Mouse (Mus musculus): ENCODE results near the gene Atp6v1d.

DNA sequence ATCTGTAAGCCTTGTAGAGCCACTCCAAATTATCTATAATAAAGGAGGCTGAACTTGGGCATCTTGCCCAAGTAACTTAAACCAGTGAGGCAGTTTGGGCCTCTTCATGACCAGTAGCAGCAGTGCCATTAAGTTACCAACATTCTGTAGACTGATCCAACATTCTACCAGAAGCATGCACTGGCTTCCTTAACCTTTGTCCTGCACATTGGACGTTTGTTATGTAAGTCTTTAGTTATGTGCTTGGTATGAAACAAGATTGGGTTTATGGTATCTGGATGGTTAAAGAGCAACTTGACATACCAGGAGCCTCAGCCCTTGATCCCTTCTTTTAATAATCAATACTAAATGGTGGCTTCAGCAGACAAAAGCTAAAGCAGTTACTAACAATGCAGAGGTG, 28.6 kb upstream of the Atp6v1d start:
- no peak for TF ChIP-seq CTCF (conservative IDR thresholded peaks at IDR 0.05 in 1 of 2, IDR thresholded peaks at IDR 0.05 in 1 of 2; ENCODE audit: low read depth in 2 of 2, low read length in 2 of 2)
- no peak for TF ChIP-seq POLR2A (IDR thresholded peaks at IDR 0.05; ENCODE audit: low read depth, low read length)
- TF ChIP-seq CHD2 (IDR thresholded peaks at IDR 0.05; ENCODE audit: low read length), result no peak
- TF ChIP-seq MAX (IDR thresholded peaks at IDR 0.05; ENCODE audit: low read length), result no peak
- no peak for TF ChIP-seq ELF1 (IDR thresholded peaks at IDR 0.05; ENCODE audit: low read depth, low read length)
- no peak for TF ChIP-seq EP300 (IDR thresholded peaks at IDR 0.05; ENCODE audit: low read length)
- no peak for TF ChIP-seq MEF2A (IDR thresholded peaks at IDR 0.05; ENCODE audit: borderline replicate concordance, low read depth, low read length)
- TF ChIP-seq ZKSCAN1 (IDR thresholded peaks at IDR 0.05; ENCODE audit: borderline replicate concordance, low read depth, low read length), result no peak
- TF ChIP-seq BHLHE40 (IDR thresholded peaks at IDR 0.05; ENCODE audit: low read depth, low read length), result no peak
- no peak for TF ChIP-seq E2F4 (IDR thresholded peaks at IDR 0.05; ENCODE audit: insufficient replicate concordance, low read depth, low read length)
